Mouse (Mus musculus): Measurements from ENCODE around the gene Figla.
A peak's percentile ranks its signal among the peaks of the same experiment; 100 is the strongest.

The Figla gene

DNA sequence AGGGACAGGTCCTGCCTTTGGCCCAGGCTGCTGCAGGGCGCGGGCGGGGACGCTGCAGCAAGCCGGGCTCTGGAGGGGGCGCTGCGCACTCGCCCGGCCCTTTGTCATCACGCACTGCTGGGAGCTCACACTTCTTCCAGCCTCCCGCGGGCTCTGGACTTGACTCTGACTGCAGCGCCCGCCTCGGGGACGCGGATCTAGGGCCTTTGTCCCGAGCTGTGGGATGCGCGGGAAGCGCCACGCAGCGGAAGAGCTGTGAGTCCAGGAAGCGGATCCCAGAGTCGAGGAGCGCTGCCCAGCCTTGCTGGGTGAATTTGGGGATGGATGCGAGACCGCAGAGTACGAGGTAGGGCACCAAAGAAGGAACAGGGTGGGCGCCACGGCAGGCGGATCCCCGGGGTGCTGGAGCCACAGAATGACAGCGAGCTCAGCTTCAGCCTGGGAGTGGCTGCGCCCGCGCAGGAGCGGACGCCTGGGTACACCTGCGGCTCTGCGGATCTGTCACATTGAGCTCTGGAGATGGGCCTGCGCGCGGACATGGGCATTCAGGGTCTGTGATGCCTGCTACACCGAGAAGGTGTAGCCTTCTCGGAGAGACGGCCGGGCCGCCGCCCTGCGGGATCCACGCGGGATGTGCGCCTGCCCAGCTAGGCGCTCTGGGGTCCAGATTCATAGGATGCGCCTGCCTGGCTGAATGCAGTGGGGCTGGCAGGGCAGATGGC lies 12.8 kb downstream of the Figla start, which contains the start of gene Add2:
Add2 (plus strand) TSS at position 81 of the 722 bp plus-strand sequence.
- DNase-seq (ENCODE audit: low spot score in 2 of 2): no peak

DNA sequence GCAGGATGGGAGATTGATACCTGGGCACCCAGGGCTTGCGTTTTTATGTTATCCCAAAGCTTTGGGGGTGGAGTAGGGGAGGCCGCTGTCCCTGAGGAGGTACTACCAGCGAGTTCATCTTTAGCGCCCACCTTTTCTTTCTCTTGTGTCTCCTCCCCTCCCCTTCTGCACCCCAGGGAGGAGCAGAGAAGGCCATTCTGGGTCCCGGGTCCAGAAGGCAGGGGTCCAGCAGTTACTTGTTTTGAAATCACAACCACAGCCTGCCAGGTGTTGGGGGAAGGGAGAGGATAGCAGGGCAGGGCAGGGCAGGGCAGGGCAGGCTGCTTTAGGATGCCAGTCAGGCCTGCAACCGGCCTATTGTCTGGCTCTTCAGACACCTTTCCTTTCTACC lies 13.3 kb downstream of the Figla start:
- DNase-seq (ENCODE audit: low spot score in 2 of 2): no peak

DNA sequence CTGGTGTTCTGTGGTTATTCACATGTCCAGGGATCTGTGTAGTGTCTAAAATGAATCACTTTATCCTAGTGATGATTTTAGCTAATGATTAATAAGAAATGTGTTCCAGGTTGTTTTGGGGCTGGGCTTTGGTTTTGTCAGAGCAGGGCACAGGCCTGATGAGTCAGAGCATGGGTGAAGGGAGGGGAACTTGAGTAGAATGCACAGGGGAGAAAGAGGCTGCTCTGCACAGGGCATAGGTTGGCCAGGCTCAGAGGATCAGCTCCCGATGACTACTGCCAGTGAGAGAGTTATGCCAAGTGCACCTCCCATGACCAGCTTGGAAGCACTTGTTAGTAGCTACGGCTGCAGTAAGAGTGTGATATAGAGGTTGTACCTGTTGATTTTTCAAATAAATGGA lies 15.6 kb downstream of the Figla start:
- DNase-seq (ENCODE audit: low spot score in 2 of 2): peak in 1 of 2 experiments; percentile 36

DNA sequence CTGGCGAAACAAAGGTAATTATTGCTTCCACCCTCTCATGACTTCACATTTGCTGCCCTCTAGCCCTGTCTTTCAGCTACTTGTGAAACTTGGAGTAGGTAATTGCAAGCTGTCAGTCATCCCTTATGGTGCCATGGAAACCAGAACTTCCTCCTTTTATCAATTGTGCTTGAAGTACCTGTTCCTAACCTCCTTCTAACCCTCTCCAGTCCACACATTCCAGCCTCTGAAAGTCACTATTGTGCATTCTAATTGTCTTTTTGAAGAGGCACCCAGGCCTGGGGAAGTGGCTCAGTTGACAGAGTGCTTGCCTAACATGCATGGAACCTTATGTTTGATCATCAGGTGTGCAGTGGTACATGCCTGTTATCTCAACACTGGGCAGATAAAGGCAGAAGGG lies 17.7 kb downstream of the Figla start:
- DNase-seq (ENCODE audit: low spot score in 2 of 2): no peak

DNA sequence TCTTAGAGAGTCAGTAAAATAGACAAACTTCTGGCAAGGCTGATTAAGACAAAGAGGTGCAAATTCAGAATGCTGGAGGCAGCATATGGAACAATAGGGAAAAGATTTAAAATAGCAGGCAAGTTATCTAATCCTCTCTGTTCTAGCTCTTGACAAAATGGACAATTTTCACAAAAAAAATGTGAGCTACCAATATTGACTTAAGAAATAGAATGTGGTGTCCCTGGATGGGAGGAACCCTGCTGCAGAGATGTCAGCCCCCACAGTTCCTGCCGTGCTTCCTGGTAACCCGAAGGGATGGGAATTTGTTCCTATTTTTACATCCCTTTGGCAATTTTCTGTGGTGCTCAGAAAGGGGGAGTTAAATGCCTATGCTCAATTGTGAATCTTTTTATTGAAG lies 22.9 kb downstream of the Figla start:
- no peak for DNase-seq (ENCODE audit: low spot score in 2 of 2)

DNA sequence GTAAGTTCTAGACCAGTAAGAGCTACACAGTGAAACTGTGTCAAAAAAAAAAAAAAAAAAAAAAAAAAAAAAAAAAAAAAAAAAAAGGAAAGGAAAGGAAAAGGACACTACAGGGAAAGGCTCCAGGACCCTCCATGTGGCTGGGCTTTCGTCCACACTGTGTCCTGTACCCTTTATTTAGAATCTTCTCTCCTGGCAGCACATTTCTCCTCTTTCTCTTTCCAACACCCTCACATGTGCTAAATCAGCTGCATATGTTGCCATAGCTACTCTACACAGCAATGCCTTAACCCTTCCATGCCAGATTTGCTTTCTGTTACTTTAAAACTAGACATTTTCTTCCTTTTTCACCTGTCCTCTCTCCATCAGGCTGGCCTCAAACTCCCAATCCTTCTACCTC lies 24.2 kb downstream of the Figla start:
- no peak for DNase-seq (ENCODE audit: low spot score in 2 of 2)

DNA sequence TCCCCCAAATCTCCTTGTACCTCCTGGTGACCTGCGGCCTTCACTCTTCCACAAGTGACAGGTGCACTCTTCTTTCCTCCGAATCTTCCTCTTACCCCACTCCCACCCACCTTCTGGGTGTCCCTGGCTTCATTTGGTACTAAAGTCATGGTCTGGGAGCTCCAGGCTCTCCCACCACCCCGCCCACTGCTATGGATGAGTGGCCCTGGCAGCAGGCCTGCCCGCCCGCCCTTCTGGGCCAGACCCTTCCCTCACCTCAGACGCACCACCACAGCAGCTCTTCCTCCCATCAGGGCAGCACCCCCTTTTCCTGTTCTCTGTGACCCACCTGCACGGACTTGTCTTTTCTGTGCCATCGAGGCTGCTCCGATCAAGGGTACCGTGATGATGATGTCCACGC lies 31.5 kb downstream of the Figla start:
- no peak for DNase-seq (ENCODE audit: low spot score in 2 of 2)

DNA sequence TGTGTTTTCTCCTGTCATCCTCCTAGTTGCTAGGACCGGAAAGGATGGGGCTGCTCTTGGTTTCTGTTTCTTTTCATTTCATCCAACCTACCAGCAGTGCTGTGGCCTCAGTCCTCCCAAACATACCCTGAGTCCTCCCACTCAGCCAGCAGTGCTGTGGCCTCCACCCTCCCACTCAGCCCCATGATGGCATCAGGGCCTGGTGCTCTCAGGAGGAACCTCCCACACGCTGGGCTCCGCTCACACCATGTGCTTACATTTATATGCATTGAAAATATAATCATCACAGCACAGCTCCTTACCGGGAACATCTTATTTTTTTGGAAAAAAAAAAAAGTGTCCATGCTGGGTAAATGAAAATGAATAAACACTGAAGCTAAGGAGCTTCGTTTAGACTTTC lies 32.5 kb downstream of the Figla start:
- no peak for DNase-seq (ENCODE audit: low spot score in 2 of 2)

DNA sequence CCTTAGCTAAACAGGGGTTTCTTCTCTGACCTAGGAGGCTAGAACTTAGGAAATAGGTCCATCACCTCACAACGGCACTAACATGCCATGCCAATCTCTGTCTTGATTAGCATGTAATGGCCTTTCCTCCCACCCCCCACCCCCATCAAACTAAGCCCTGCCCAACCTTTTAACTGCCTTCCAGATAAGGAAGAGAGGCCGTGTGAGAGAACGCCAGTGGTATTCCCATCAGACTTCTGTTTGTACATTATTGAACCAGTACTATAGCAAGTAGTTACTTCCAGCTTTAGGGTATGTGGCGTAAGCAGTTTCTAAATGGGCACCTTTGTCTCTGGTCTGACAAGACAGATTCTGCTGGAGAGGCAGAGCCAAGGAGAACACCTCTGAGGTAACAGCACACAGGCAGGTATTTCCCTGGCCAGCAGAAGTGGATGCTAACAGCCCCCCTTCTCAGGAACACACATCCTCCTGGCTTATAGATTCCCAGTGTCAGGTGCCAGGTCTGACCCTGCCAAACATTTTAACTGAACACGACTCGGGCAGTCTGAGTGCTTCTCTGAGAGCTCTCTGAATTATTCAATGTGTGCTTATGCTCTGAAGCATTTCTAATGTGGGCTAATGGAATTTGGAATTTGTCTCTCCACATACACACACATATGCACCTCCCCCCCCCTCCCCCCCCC lies 34.8 kb downstream of the Figla start:
- no peak for DNase-seq (ENCODE audit: low spot score in 2 of 2)

DNA sequence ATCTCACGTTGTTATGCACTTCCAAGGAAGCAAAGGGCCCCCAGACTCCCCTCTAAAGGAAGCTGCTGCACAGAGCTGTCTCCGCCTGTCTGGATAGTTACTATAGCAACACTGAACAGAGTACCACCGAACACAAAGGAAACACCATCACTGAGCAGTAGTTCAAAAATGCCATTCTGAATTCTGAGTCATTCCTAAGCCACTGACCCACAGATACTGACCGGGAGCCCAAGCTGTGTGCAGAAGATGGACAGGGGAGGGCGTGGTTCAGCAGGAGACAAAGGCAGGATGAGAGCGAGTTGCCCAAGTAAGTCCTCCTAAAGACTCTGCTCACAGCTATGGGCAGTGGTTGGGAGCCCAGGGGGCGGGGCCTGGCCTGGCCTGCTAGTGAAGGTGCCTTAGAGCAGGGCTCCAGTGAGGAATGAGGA lies 36.1 kb downstream of the Figla start:
- peak in 1 of 2 experiments; percentile 2 for DNase-seq (ENCODE audit: low spot score in 2 of 2)

DNA sequence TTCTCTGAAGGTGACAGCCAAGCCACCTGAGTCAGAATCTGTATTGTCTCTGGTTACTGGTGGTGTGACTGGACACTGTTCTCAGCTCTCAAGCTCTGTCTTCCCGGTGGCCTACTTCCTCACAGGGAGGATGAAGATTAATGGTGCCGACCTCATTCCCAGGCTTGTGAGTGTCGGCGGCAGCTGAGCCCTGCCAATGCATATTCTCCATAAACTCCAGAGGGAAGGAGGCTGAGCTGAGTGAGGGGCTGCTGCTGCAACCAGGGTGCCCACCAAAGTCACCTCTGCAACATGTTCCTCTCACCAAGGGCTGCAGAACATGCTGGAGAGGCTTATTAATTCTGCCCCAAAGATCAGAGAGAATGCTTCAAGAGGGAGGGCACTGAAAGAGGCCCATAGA lies 36.6 kb downstream of the Figla start:
- DNase-seq (ENCODE audit: low spot score in 2 of 2): no peak

DNA sequence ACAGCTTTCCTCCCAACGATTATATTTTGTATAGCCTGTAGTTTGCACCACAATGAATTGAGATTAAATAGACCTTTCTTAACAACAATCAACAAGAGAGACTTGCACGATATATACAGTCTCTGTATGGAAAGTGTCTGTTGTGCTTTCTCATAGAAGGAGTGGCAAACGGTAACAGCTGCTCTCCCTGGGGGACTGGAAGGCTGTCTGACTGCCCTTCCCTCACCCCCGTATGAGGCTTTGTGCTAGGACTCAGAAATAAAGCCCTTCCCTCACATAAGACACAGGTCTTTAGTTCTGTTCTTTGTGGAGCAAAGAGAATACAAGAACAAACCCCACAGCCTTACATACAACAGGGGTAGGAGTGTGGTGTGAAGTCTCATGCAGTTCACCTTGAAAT lies 37.1 kb downstream of the Figla start:
- no peak for DNase-seq (ENCODE audit: low spot score in 2 of 2)

DNA sequence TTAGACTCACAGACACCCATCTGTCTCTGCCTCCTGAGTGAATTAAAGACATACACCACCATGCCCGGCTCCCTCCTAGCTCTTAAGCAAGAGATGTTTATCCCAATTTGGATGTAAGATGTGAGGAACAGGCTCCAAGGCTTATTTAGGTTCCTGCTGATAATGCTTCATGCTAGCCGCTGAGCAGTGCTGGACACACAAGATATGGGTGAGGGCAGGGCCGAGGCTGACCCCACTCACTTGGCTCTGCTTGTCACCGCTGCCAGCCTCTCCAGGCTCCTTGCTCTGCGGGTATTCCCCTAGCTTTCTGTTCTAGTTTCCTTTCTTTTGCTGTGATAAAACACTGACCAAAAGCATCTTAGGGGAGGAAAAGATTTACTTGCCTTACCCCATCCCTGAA lies 37.6 kb downstream of the Figla start:
- DNase-seq (ENCODE audit: low spot score in 2 of 2): no peak

DNA sequence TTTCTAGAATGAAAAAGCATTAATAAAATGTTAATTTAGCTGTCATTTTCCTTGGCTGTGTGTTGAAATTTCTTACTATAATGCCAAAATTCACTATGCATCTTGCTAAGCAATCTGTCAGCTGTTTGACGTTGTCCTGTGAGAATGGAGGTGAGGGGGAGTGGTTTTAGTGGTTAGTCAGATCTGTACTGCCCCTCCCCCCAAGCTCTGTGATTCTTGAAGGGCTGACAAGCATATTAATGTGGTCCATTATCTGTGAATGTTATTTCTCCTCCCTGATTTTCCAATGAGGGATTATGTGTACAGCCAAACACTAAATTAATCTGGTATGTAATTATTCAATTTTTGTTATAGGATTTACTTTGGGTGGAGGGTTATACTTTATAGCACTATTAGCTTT lies 42.5 kb downstream of the Figla start:
- no peak for DNase-seq (ENCODE audit: low spot score in 2 of 2)

DNA sequence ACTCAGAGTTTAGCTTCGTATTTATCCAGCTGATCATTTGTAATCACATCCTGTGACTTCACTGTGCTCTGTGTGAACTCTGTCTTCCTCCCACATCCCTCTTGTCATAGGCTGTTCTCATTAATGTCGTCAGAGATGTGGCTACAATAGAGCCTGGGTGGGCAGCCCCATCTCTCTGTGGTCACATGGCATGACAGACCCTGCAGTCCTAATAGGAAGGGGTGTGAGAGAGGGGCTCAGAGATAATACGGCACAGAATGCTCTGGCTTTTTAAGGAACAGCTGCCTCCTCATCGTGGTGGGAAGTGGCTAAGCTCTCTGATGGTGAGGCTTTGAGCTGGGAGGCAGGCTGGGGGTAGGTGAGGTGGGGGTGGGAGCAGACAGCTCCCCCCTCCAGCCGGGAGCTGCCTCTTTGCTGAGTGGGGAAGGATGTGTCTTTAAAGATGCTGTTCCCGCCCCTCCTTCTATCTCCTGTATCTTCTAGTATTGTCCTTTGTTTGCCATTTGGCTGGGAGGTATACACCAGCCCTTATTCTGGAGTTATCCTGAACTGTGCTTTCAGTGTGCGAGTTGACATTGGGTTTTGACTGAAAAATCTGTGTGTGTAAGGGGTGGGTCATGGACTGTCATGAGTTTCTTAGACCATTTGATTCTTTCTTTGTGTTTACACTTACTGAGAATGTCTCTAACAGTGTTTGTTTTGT lies 43.3 kb downstream of the Figla start:
- no peak for DNase-seq (ENCODE audit: low spot score in 2 of 2)

DNA sequence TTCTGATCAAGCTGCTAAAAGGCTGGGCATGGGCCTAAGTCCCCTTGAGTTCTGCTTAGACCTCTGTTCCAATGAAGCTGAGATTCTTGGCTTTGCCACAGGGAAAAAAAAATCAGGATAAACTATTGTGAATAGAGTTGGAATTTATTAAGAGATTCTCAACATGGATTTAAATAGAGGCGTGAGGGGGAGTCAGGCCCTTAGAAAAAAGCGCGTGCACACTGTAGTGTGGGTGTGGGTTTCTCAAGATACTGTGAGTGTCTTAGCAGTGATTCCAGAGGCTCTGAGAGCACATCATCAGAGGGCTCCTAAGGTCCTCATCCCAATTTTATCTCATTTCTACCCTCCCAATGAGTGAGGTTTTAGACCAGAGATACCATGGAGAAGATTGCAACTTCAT lies 44.2 kb downstream of the Figla start:
- DNase-seq (ENCODE audit: low spot score in 2 of 2): no peak

DNA sequence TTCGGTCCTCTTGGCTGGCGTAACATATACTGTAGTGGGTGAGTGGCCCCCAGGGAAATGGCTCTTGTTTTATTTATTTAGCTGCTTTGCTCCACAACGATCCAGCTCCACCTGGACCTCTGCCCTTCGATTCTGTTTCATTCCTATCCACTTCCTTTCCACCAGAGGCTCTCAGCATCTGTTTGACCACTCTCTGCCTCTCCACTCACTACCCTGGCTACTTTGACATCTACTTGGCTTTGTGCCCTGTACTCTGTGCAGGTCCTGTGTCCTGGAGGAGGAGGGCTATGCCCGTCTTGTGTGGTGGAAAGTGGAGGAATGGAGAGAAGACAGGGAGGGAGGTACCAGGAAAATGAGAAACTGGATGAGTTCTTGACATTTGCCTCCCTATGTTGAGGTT lies 46.3 kb downstream of the Figla start:
- no peak for DNase-seq (ENCODE audit: low spot score in 2 of 2)

DNA sequence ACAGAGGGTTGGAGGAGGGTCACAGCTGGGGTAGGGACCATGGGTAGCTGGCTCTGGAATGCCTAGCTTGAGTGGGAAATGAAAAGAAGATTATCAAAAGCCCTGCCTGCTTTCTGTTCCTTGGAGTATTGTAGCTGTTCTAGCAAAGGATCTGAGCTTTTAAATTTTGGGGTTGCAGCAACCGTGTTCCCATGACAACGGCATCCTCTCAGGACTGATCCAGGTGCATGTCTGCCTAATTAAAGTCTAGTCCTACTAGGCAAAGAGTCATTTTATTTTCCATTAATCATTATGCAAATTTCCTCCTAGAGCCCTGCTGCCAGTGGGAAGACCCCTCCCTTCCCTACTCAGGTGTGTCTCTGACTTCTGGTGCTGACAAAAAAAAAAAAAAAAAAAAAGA lies 46.7 kb downstream of the Figla start:
- DNase-seq (ENCODE audit: low spot score in 2 of 2): no peak

DNA sequence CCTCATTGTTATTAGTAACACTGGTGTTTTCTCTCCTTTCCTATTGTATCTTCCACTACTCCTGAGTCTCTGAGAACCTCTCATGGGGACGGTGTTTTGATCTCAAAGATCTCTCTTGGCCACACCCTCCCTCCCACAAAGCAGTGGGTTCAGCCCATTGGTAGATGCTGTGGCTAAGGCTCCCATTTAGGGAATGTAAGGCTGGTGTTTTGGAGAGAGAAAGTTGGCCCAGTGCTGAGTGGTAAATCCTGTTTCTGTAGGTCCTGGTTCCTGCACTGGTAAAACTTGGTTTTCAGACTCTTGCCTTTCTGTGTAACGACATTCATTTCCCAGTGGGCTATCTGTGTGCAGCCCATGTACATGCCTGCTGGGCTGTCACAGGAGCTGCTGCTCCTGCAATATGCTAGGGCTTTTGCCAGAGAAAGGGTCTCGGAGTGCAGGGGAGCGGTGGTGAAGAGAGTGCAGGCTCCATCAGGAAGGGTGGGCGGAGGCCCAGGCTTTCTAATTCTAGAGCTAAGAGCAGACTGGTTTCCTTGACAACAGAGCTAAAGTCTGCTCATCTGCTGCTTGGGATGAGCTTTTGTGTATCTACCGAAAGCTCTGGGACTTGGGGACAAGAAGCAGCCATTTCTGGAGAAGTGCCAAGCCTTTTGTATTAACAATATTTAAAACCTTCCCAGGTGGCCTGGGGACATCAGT lies 48.5 kb downstream of the Figla start:
- no peak for DNase-seq (ENCODE audit: low spot score in 2 of 2)

DNA sequence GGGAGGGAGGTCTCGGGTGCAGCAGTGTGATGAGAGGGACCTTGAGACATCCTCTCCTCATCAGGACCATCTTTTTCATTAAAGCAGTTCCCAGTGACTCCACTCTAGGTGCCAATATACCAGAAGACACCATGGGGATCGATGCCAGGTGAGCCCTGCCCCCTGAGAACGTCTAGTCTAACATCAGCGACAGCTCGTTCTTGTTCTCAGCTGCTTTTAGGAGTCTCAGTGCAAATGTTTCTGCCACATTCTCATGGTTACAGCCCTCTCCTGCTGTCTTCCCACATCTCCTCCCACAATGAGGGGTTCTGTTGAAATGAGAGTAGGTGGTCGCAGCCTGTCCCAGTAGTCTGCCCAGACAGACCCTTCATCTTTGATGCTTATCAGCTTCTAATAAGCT lies 50.8 kb downstream of the Figla start:
- no peak for DNase-seq (ENCODE audit: low spot score in 2 of 2)

DNA sequence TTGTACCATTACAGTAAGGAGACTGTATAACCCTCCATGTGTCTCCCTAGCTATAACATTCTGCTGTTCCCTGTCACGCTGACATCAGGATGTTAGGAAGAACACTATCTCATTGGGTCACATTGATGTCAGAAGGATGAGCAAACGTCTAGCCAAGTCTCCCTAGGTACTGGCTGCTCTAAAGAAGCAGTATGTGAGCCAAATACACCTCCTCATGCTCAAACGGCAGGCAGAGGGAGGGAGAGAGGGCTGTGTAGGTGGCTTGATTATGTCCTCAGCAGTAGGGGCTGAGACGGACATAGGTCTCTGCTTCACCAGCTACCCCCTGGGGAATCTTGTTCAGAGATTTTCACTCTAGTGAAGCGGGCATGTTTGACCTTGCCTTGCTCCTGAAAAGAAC lies 51.2 kb downstream of the Figla start:
- no peak for DNase-seq (ENCODE audit: low spot score in 2 of 2)

DNA sequence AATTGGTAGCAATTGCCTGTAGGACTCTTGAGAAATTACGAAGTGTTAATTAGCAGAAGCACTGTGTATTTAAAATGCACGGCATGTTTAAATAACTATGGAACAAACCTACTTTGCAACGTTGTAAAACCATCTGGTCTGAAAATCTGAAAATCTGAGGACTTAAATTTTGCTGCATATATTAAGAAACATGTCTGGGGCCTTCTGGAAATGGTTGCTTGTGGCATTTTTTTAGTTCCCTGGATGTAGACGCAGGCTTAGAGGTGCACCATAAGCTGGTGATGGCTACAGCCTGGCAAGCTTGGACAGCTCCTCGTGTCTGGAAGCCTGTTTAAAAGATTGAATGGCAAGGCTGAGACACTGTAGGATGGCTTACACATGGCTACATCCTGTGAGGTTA lies 53.0 kb downstream of the Figla start:
- no peak for DNase-seq (ENCODE audit: low spot score in 2 of 2)
